Mouse (Mus musculus): ENCODE results near the gene Dennd2c. TPM values are rescaled to one million over a fixed set of nuclear protein-coding genes. Genes with fewer than 3 reads are reported as not detected.
"Not testable (repeated sequence)": the region's sequence is repeated elsewhere in the genome, so short reads cannot be mapped to it uniquely, and the experiment has no call there.

Dennd2c gene
- total and polyA plus RNA-seq, 2 experiments: 0.09 to 0.55 TPM

DNA sequence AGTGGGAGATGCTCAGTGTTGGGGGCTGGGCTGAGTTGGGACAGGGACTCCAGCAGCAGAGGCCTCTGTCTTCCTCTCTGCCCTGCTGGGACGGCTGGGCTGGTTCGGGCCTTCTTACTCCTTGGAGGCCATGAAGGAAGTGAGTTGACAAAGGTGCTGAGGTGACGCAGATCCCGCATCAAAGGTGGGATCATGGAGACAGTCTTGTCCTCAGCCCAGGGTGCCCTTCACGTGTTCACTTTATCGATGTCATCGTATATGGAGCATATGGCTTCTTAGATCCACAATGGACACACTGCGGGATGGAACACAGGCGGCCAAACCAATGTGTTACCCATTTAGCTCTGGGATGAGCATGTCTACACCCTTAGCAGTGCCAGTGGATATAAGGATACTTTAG is 77.1 kb downstream of the Dennd2c start:
- no peaks in the 10 kb centered on the region for H3K27me3 ChIP-seq (ENCODE audit: control insufficient read depth, insufficient read depth, low read length)
- no peaks in the 10 kb centered on the region for H3K4me1 ChIP-seq (ENCODE audit: control insufficient read depth, insufficient read depth, low read length)
- peaks cover 32% of the 10 kb centered on the region for H3K36me3 ChIP-seq (ENCODE audit: control insufficient read depth, insufficient read depth, low read length)
- WGBS: 96% methylated on average over 9 of the region's 9 CpGs
- H3K27ac ChIP-seq (replicated peaks; ENCODE audit: insufficient read depth, low read depth, low read length): no peak overlapping the region
- no peak overlapping the region for H3K9ac ChIP-seq (ENCODE audit: low read depth, low read length)
- no peak for TF ChIP-seq POLR2A (IDR thresholded peaks at IDR 0.05; ENCODE audit: extremely low read depth, insufficient read depth, low read length)
- no peak for TF ChIP-seq CTCF (IDR thresholded peaks at IDR 0.05; ENCODE audit: low read depth, low read length)
- no peak overlapping the region for H3K4me3 ChIP-seq (ENCODE audit: insufficient read depth, low read depth, low read length)
- DNase-seq (ENCODE audit: extremely low read depth, low read depth, low spot score): no peak
- no peaks in the 10 kb centered on the region for H3K79me2 ChIP-seq (ENCODE audit: control insufficient read depth, insufficient read depth, low read length)

DNA sequence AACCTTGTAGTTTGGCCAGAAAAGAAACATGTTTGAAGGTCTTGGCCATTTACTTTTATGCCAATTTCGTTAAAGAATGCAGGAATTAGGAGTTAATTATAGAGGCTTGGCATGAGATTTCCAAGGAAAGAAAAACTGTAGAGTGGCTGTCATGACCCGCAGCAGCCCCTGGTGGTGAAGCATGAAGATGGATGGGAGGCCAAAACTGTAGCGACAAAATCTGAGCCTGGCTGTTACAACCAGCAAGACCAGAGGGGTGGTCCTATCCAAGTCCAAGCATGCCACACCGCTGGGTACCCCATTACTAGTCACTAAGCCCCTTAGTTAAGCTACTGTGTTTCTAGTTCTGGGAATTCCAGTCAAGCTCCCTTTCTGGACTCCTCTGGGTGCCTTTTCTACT is 78.8 kb downstream of the Dennd2c start:
- no peak overlapping the region for H3K9ac ChIP-seq (ENCODE audit: low read depth, low read length)
- no peak for DNase-seq (ENCODE audit: extremely low read depth, low read depth, low spot score)
- no peak overlapping the region for H3K27ac ChIP-seq (replicated peaks; ENCODE audit: insufficient read depth, low read depth, low read length)
- no peak for TF ChIP-seq CTCF (IDR thresholded peaks at IDR 0.05; ENCODE audit: low read depth, low read length)
- no peak for TF ChIP-seq POLR2A (IDR thresholded peaks at IDR 0.05; ENCODE audit: extremely low read depth, insufficient read depth, low read length)
- H3K27me3 ChIP-seq (ENCODE audit: control insufficient read depth, insufficient read depth, low read length): no peaks in the 10 kb centered on the region
- no peaks in the 10 kb centered on the region for H3K4me1 ChIP-seq (ENCODE audit: control insufficient read depth, insufficient read depth, low read length)
- no peak overlapping the region for H3K4me3 ChIP-seq (ENCODE audit: insufficient read depth, low read depth, low read length)
- H3K36me3 ChIP-seq (ENCODE audit: control insufficient read depth, insufficient read depth, low read length): peaks cover 23% of the 10 kb centered on the region
- 58% methylated on average over 4 of the region's 4 CpGs for WGBS
- no peaks in the 10 kb centered on the region for H3K79me2 ChIP-seq (ENCODE audit: control insufficient read depth, insufficient read depth, low read length)

DNA sequence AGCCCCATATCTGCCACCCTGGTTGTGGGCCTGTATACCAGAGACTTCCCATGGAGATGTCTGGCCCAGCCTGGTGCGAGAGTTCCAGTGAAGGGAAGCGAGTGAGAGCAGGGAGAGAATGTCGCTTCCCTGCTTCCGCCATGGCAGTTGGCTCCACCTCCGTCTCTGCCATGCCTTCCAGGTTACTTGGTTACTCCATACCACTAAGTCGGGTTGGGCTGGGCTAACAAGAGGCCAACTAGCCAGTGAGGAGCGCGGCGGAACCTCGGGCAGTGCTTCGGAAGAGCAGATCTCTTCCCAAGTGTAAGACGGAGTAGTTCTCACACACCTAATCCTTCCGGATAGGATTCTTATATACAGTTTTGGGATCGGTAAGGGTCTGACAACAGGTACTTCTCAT is 80.4 kb downstream of the Dennd2c start:
- H3K4me3 ChIP-seq (ENCODE audit: insufficient read depth, low read depth, low read length): no peak overlapping the region
- TF ChIP-seq CTCF (IDR thresholded peaks at IDR 0.05; ENCODE audit: low read depth, low read length) (no peak), POLR2A (IDR thresholded peaks at IDR 0.05; ENCODE audit: extremely low read depth, insufficient read depth, low read length) (no peak)
- no peaks in the 10 kb centered on the region for H3K79me2 ChIP-seq (ENCODE audit: control insufficient read depth, insufficient read depth, low read length)
- DNase-seq (ENCODE audit: extremely low read depth, low read depth, low spot score): no peak
- no peak overlapping the region for H3K27ac ChIP-seq (replicated peaks; ENCODE audit: insufficient read depth, low read depth, low read length)
- no peaks in the 10 kb centered on the region for H3K27me3 ChIP-seq (ENCODE audit: control insufficient read depth, insufficient read depth, low read length)
- H3K4me1 ChIP-seq (ENCODE audit: control insufficient read depth, insufficient read depth, low read length): no peaks in the 10 kb centered on the region
- 81% methylated on average over 14 of the region's 14 CpGs for WGBS
- peaks cover 9% of the 10 kb centered on the region for H3K36me3 ChIP-seq (ENCODE audit: control insufficient read depth, insufficient read depth, low read length)
- H3K9ac ChIP-seq (ENCODE audit: low read depth, low read length): no peak overlapping the region

DNA sequence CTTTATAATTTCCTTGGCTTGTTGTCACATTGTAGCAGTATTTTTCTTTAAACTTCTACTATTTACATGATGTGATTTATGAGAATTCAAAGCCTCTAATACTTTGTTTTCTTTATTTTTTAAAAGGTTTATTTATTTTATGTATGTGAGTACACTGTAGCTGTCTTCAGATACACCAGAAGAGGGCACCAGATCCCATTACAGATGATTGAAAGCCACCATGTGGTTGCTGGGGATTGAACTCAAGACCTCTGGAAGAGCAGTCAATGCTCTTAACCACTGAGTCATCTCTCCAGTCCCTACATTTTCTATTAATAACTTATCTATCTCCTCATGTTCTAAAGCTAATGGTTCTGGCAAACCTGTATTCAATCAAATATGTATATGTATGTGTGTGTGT is 82.1 kb downstream of the Dennd2c start:
- not testable (repeated sequence) for H3K27me3 ChIP-seq (ENCODE audit: control insufficient read depth, insufficient read depth, low read length); H3K36me3 ChIP-seq (ENCODE audit: control insufficient read depth, insufficient read depth, low read length); H3K4me1 ChIP-seq (ENCODE audit: control insufficient read depth, insufficient read depth, low read length); H3K4me3 ChIP-seq (ENCODE audit: insufficient read depth, low read depth, low read length); H3K27ac ChIP-seq (replicated peaks; ENCODE audit: insufficient read depth, low read depth, low read length); H3K79me2 ChIP-seq (ENCODE audit: control insufficient read depth, insufficient read depth, low read length); H3K9ac ChIP-seq (ENCODE audit: low read depth, low read length)
- peak; percentile 5 for DNase-seq (ENCODE audit: extremely low read depth, low read depth, low spot score)

DNA sequence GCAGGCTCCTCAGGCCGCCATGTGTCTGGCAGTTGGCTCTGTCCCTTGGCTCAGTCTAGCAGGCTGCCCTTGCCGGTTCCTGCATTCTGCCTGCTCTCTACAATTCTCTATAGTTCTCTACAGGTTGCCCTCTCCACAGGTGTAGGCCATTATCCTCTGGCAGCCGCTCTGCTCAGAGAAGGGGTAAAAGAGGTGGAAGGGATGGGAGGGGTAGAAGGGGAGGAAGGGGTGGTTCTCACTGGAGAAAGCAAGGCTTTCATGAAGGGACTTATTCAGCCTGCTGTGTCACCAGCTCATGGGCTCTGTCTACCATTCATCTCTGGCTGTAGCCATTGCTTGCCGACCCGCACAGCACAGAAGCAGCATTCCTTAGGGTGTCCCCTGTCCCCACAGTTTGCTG is 86.0 kb downstream of the Dennd2c start:
- H3K36me3 ChIP-seq (ENCODE audit: control insufficient read depth, insufficient read depth, low read length): no peaks in the 10 kb centered on the region
- no peak overlapping the region for H3K27ac ChIP-seq (replicated peaks; ENCODE audit: insufficient read depth, low read depth, low read length)

DNA sequence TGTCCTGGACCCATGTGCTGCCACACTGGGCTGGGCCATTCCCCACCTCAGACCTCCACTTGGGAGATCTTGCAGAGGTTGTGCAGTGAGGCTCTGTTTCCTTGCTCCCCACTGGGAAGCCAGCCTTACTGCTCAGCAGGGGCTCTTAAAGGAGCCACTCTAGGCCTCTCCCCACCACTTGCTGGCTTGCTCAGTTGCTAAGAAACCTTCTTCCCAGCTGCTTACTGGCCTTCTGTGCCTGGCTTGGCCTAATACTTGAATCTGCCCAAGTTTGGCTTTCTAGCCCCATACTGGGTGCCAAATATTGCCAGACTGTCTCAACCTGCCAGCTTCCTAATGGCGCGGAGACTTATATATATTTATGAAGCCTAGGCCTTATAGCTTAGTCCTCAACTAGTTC is 86.5 kb downstream of the Dennd2c start:
- H3K4me1 ChIP-seq (ENCODE audit: control insufficient read depth, insufficient read depth, low read length): no peaks in the 10 kb centered on the region
- no peak for TF ChIP-seq POLR2A (IDR thresholded peaks at IDR 0.05; ENCODE audit: extremely low read depth, insufficient read depth, low read length)
- TF ChIP-seq CTCF (IDR thresholded peaks at IDR 0.05; ENCODE audit: low read depth, low read length): no peak
- H3K9ac ChIP-seq (ENCODE audit: low read depth, low read length): no peak overlapping the region
- no peak overlapping the region for H3K27ac ChIP-seq (replicated peaks; ENCODE audit: insufficient read depth, low read depth, low read length)
- H3K79me2 ChIP-seq (ENCODE audit: control insufficient read depth, insufficient read depth, low read length): no peaks in the 10 kb centered on the region
- 98% methylated on average over 2 of the region's 2 CpGs for WGBS
- H3K36me3 ChIP-seq (ENCODE audit: control insufficient read depth, insufficient read depth, low read length): no peaks in the 10 kb centered on the region
- no peak for DNase-seq (ENCODE audit: extremely low read depth, low read depth, low spot score)
- no peaks in the 10 kb centered on the region for H3K27me3 ChIP-seq (ENCODE audit: control insufficient read depth, insufficient read depth, low read length)
- no peak overlapping the region for H3K4me3 ChIP-seq (ENCODE audit: insufficient read depth, low read depth, low read length)

More for the DNA sequence above, 86.0 kb downstream of the Dennd2c start:
- Histone ChIP-seq H3K4me1 (ENCODE audit: control insufficient read depth, insufficient read depth, low read length) (no peaks in the 10 kb centered on the region), H3K9ac (ENCODE audit: low read depth, low read length) (no peak overlapping the region), H3K79me2 (ENCODE audit: control insufficient read depth, insufficient read depth, low read length) (no peaks in the 10 kb centered on the region), H3K4me3 (ENCODE audit: insufficient read depth, low read depth, low read length) (no peak overlapping the region), H3K27me3 (ENCODE audit: control insufficient read depth, insufficient read depth, low read length) (no peaks in the 10 kb centered on the region)
- no peak for TF ChIP-seq CTCF (IDR thresholded peaks at IDR 0.05; ENCODE audit: low read depth, low read length)
- TF ChIP-seq POLR2A (IDR thresholded peaks at IDR 0.05; ENCODE audit: extremely low read depth, insufficient read depth, low read length): no peak
- WGBS: 88% methylated on average over 5 of the region's 5 CpGs
- no peak for DNase-seq (ENCODE audit: extremely low read depth, low read depth, low spot score)

Measured in liver, adult 2 months (tissue).